Mouse (Mus musculus) erythroblast, embryonic 14.5 days (primary cell): ENCODE measurements around the gene Abcf2. TPM values are rescaled to one million over a fixed set of nuclear protein-coding genes. Genes with fewer than 3 reads are reported as not detected.

ENCODE experiments used
- H3K27me3 ChIP-seq: 2 replicates; pipeline ENCODE4 v1.6.1; 2012; ENCODE audit warnings: inconsistent platforms; ENCODE audit not compliant: control insufficient read depth
- H3K36me3 ChIP-seq: 2 replicates; pipeline ENCODE4 v1.6.1; 2012; ENCODE audit warnings: mild to moderate bottlenecking, inconsistent platforms; ENCODE audit not compliant: control insufficient read depth
- H3K4me1 ChIP-seq: 2 replicates; pipeline ENCODE4 v1.6.1; 2012; ENCODE audit warnings: inconsistent platforms; ENCODE audit not compliant: control insufficient read depth
- H3K4me3 ChIP-seq: replicated peaks from 2 replicates; pipeline ENCODE3; 2012; ENCODE audit warnings: moderate library complexity, mild to moderate bottlenecking, inconsistent platforms
- H3K9me3 ChIP-seq: 2 replicates; pipeline ENCODE4 v1.6.1; 2012; ENCODE audit warnings: low read length, inconsistent platforms, mixed read lengths; ENCODE audit not compliant: control insufficient read depth
- GATA1 ChIP-seq: IDR thresholded peaks from 2 replicates; pipeline ENCODE4 v1.6.1; 2012; ENCODE audit warnings: low read length, inconsistent platforms, mixed read lengths
- TAL1 ChIP-seq: IDR thresholded peaks from 3 replicates; pipeline ENCODE4 v1.6.1; 2012; ENCODE audit warnings: low read length, inconsistent platforms, mixed read lengths
- polyA plus RNA-seq: library from polyadenylated mRNA; stranded (reverse); fragments of >175 nt; gene quantifications from 2 replicates; pipeline ENCODE4 v1.2.3, GENCODE M21; 2012

Gene Abcf2
- polyA plus RNA-seq, 1 experiment: 5.3 TPM

GRCm38 (mm10) chr5:24603431-24604010 is 26.3 kb upstream of the Abcf2 start:
- Histone ChIP-seq H3K36me3 (no peaks in the 10 kb centered on the region), H3K27me3 (peaks cover 90% of the 10 kb centered on the region), H3K4me1 (no peaks in the 10 kb centered on the region; the same call in none of the 2 replicates), H3K9me3 (no peaks in the 10 kb centered on the region), H3K4me3 (no peak overlapping the region)
- TF ChIP-seq GATA1 (no peak), TAL1 (no peak)

GRCm38 (mm10) chr5:24602751-24603343 is 25.6 kb upstream of the Abcf2 start:
- H3K36me3 ChIP-seq: no peaks in the 10 kb centered on the region
- peaks cover 3% of the 10 kb centered on the region for H3K4me1 ChIP-seq
- TF ChIP-seq TAL1: no peak
- TF ChIP-seq GATA1: no peak
- peaks cover 97% of the 10 kb centered on the region for H3K27me3 ChIP-seq
- H3K9me3 ChIP-seq: no peaks in the 10 kb centered on the region
- H3K4me3 ChIP-seq: no peak overlapping the region

- Histone ChIP-seq H3K4me3 (peak overlapping the region; percentile 12), H3K4me1 (peaks cover 3% of the 10 kb centered on the region), H3K9me3 (no peaks in the 10 kb centered on the region), H3K27me3 (peaks cover 98% of the 10 kb centered on the region), H3K36me3 (no peaks in the 10 kb centered on the region)
- TF ChIP-seq GATA1 (no peak), TAL1 (no peak)
Observed at GRCm38 (mm10) chr5:24601911-24602750, 24.9 kb upstream of the Abcf2 start.

- TF ChIP-seq TAL1 (no peak), GATA1 (no peak)
- Histone ChIP-seq H3K4me1 (peaks cover 9% of the 10 kb centered on the region), H3K27me3 (peaks cover 98% of the 10 kb centered on the region), H3K36me3 (no peaks in the 10 kb centered on the region), H3K9me3 (no peaks in the 10 kb centered on the region), H3K4me3 (peak overlapping the region; percentile 12)
Observed at GRCm38 (mm10) chr5:24601071-24601835, 24.0 kb upstream of the Abcf2 start.

- peaks cover 9% of the 10 kb centered on the region for H3K4me1 ChIP-seq
- H3K9me3 ChIP-seq: no peaks in the 10 kb centered on the region
- H3K27me3 ChIP-seq: peaks cover 91% of the 10 kb centered on the region
Observed at GRCm38 (mm10) chr5:24600236-24600635, 23.0 kb upstream of the Abcf2 start.

GRCm38 (mm10) chr5:24599137-24599536 is 21.9 kb upstream of the Abcf2 start:
- Histone ChIP-seq H3K36me3 (peaks cover 4% of the 10 kb centered on the region; the same call in 1 of the 2 replicates), H3K9me3 (no peaks in the 10 kb centered on the region), H3K4me1 (peaks cover 9% of the 10 kb centered on the region), H3K4me3 (no peak overlapping the region), H3K27me3 (peaks cover 80% of the 10 kb centered on the region)
- TF ChIP-seq GATA1: no peak
- no peak for TF ChIP-seq TAL1

More at GRCm38 (mm10) chr5:24600236-24600635, 23.0 kb upstream of the Abcf2 start:
- no peak for TF ChIP-seq GATA1
- no peaks in the 10 kb centered on the region for H3K36me3 ChIP-seq
- no peak overlapping the region for H3K4me3 ChIP-seq

- Histone ChIP-seq H3K4me3 (peak overlapping the region; percentile 14), H3K9me3 (no peaks in the 10 kb centered on the region), H3K27me3 (peaks cover 79% of the 10 kb centered on the region), H3K4me1 (peaks cover 9% of the 10 kb centered on the region), H3K36me3 (peaks cover 4% of the 10 kb centered on the region; the same call in 1 of the 2 replicates)
- TF ChIP-seq TAL1: no peak
- no peak for TF ChIP-seq GATA1
Observed at GRCm38 (mm10) chr5:24598570-24599006, 21.3 kb upstream of the Abcf2 start.

- peaks cover 9% of the 10 kb centered on the region for H3K4me1 ChIP-seq
- peaks cover 79% of the 10 kb centered on the region for H3K27me3 ChIP-seq
- H3K9me3 ChIP-seq: no peaks in the 10 kb centered on the region
- H3K36me3 ChIP-seq: peaks cover 4% of the 10 kb centered on the region; the same call in 1 of the 2 replicates
- peak overlapping the region; percentile 14 for H3K4me3 ChIP-seq
- TF ChIP-seq TAL1 (no peak), GATA1 (no peak)
Observed at GRCm38 (mm10) chr5:24597901-24598569, 20.8 kb upstream of the Abcf2 start.
